Mouse (Mus musculus) spleen, adult 2 months (tissue): ENCODE measurements around the gene Cdc37l1. TPM values are rescaled to one million over a fixed set of nuclear protein-coding genes. Genes with fewer than 3 reads are reported as not detected.

Experiments used
- DNase-seq, 2 experiments: peaks; one replicate each; pipeline versions ENCODE4 v3.0.0 to v3.0.0-alpha.2; 2012 to 2021; ENCODE audit warnings: low spot score in 2 of 2, low read depth in 1 of 2
- H3K27ac ChIP-seq: fragments of 200-500 bp; 2 replicates; pipeline ENCODE4 v1.5.1; 2012; ENCODE audit warnings: low read length, inconsistent platforms; ENCODE audit not compliant: insufficient read depth
- H3K27me3 ChIP-seq: fragments of 200-500 bp; 2 replicates; pipeline ENCODE4 v1.6.1; 2012; ENCODE audit warnings: mild to moderate bottlenecking, moderate library complexity, low read length, inconsistent platforms; ENCODE audit not compliant: control insufficient read depth, insufficient read depth
- H3K36me3 ChIP-seq: fragments of 200-500 bp; 2 replicates; pipeline ENCODE4 v1.6.1; 2012; ENCODE audit warnings: mild to moderate bottlenecking, low read length, inconsistent platforms; ENCODE audit not compliant: control insufficient read depth, insufficient read depth
- H3K4me1 ChIP-seq: fragments of 200-500 bp; 2 replicates; pipeline ENCODE4 v1.6.1; 2011; ENCODE audit warnings: inconsistent platforms; ENCODE audit not compliant: control insufficient read depth, insufficient read depth, insufficient read length
- H3K4me3 ChIP-seq: fragments of 200-500 bp; 2 replicates; pipeline ENCODE4 v1.5.1; 2011; ENCODE audit warnings: mild to moderate bottlenecking, inconsistent platforms; ENCODE audit not compliant: insufficient read depth, insufficient read length; ENCODE audit errors: extremely low read depth
- CTCF ChIP-seq: fragments of 200-500 bp; IDR thresholded peaks from 2 replicates; pipeline ENCODE4 v1.5.1; 2011; ENCODE audit warnings: mild to moderate bottlenecking, inconsistent platforms; ENCODE audit not compliant: insufficient read depth, insufficient read length, insufficient replicate concordance; ENCODE audit errors: extremely low read depth
- POLR2A ChIP-seq: fragments of 200-500 bp; IDR thresholded peaks from 2 replicates; pipeline ENCODE4 v1.6.1; 2011; ENCODE audit warnings: low read depth, low read length, inconsistent platforms
- WGBS: fragments of 180-500 bp; shearing (Covaris S2); methylation state at CpG from one replicate; pipeline ENCODE4 v1.1.7; 2018; 5-methylcytosine and 5-hydroxymethylcytosine counted together
- polyA plus RNA-seq: library from polyadenylated mRNA; depleted of rRNA; stranded (reverse); fragments of >200 nt; gene quantifications from 2 replicates; pipeline ENCODE4 v1.2.3, GENCODE M21; 2012

The Cdc37l1 gene
- polyA plus RNA-seq, 1 experiment: 7.3 TPM

DNA sequence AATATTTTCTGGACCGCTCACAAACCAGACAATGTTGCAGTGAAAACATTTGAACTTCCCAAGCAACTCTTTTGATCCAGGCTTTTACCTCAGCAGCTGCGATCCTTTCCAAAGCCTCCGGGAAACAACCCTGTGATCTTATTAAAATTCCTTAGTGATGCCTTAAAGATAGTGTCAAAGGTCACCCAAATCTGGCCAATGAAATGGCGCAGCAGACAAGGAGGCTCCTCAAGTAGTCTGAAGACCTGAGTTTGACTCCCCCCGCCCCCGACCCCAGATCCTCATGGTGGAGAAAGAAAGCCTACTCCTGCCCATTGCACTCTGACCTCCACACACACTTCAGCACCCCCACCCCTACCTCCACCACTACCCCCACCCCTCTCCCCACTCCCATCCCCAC lies 70.1 kb downstream of the Cdc37l1 start:
- H3K4me1 ChIP-seq: no peaks in the 10 kb centered on the region; the same call in 1 of the 2 replicates
- H3K27me3 ChIP-seq: no peaks in the 10 kb centered on the region
- TF ChIP-seq POLR2A (no peak), CTCF (no peak)
- WGBS: 90% methylated on average over 6 of the region's 6 CpGs
- no peaks in the 10 kb centered on the region for H3K36me3 ChIP-seq
- H3K27ac ChIP-seq: no peak overlapping the region
- DNase-seq: no peak
- no peak overlapping the region for H3K4me3 ChIP-seq

- no peak for DNase-seq
Observed at GRCm38 (mm10) chr19:29063009-29063408, 72.9 kb downstream of the Cdc37l1 start.

DNA sequence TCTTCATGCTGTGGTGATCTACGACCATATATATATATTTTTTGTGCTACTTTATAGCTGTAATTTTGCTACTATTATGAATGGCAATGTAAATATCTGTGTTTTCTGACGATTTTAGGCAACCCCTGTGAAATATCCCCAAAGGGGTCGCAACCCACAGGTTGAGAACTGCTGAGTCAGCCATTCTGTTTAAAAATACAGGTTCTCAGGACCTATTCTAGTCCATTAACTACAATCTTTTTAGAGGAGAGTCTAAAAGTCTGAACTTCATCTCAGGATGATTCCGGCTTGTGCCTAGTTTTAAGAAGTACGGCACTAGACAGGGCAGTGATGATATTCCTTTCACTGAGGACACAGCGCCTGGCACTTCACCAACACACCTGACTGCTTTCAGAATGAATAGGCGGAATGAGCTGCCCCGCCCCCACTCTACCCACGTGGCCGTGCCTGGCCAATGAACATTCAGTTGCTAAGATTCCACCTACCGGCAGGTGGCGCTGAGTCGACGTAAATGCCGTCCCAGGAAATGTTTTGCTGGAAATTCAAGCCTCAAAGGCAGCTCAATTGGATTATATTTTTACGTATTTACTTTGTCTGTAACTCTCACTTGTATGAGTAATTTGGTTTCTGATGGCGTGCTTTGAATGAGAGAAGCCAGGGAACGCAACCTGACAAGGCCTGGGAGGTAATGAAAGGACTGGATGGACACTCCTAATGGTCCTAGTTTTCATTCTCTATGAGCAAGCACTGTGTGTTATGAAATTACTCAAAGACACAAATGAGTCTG lies 73.6 kb downstream of the Cdc37l1 start:
- H3K27ac ChIP-seq: no peak overlapping the region
- 8% methylated on average over 18 of the region's 18 CpGs for WGBS
- peak; percentile 80 to 87 for DNase-seq
- peaks cover 3% of the 10 kb centered on the region for H3K4me1 ChIP-seq
- TF ChIP-seq CTCF (peak; percentile 93; the same call in 1 of the 2 replicates), POLR2A (no peak)
- no peaks in the 10 kb centered on the region for H3K36me3 ChIP-seq
- H3K4me3 ChIP-seq: no peak overlapping the region
- no peaks in the 10 kb centered on the region for H3K27me3 ChIP-seq

More at GRCm38 (mm10) chr19:29063009-29063408, 72.9 kb downstream of the Cdc37l1 start:
- Histone ChIP-seq H3K36me3 (no peaks in the 10 kb centered on the region), H3K4me3 (no peak overlapping the region), H3K27ac (no peak overlapping the region), H3K4me1 (peaks cover 3% of the 10 kb centered on the region), H3K27me3 (no peaks in the 10 kb centered on the region)
- WGBS: 93% methylated on average over 5 of the region's 5 CpGs
- no peak for TF ChIP-seq POLR2A
- no peak for TF ChIP-seq CTCF

DNA sequence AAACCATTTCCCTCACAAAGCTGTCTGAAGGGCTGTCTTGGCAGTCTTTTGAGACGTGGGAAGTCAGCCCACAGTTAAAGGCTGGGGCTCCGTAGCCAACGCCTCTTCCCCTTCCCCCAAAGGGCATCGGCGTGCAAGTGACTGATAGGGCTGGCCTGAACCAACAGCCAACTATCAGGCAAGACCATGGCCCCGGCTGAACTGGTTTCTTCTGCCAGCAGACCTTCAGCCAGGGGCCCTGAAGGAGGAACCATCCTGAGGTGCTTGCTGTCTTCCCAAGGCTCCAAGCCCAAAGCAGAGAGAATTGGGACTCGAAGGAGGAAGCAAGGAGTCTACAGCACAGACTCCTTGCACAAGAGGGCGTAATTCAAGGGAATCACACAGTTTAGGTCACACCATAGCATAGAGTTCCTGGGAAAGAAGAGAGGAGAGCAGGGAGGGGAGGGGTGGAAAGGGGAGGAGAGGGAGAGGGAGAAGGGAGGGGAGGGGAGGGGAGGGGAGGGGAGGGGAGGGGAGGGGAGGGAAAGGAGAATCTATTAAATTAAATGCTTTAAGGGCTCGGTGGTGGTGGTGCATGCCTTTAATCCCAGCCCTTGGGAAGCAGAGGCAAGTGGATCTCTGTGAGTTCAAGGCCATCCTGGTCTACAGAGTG lies 74.4 kb downstream of the Cdc37l1 start:
- no peak for DNase-seq
- Histone ChIP-seq H3K36me3 (no peaks in the 10 kb centered on the region), H3K4me3 (no peak overlapping the region; the same call in 1 of the 2 replicates), H3K27ac (peak overlapping the region; percentile 63), H3K27me3 (no peaks in the 10 kb centered on the region), H3K4me1 (peaks cover 3% of the 10 kb centered on the region)
- no peak for TF ChIP-seq POLR2A
- TF ChIP-seq CTCF: no peak
- WGBS: 19% methylated on average over 9 of the region's 9 CpGs

GRCm38 (mm10) chr19:29066981-29067471 lies 76.9 kb downstream of the Cdc37l1 start:
- H3K36me3 ChIP-seq: no peaks in the 10 kb centered on the region
- DNase-seq: peak; percentile 65 to 69
- peak overlapping the region; percentile 64 for H3K27ac ChIP-seq
- peaks cover 3% of the 10 kb centered on the region for H3K4me1 ChIP-seq
- H3K27me3 ChIP-seq: no peaks in the 10 kb centered on the region
- peak; percentile 28 for TF ChIP-seq POLR2A
- no peak for TF ChIP-seq CTCF
- H3K4me3 ChIP-seq: peak overlapping the region; percentile 50
- WGBS: 16% methylated on average over 11 of the region's 11 CpGs

DNA sequence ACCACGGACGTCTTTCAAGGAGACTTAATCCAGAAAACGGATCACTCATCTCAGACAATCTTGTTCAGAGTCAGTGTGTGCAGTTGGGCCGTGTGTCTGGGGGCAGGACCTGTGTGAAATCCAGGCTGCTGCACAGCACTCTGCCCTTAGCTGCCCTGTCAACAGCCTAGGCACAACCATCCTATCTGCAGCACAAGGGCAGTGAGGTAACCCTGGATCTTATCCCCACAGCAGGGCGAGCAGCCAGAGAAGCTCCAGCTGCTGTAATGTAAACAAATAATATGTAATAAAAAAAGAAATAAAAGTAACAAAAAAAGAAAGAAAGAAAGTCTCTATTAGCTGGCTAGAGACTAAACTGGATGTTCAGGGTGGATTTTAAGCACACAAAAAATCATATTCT lies 79.0 kb downstream of the Cdc37l1 start:
- H3K27ac ChIP-seq: no peak overlapping the region
- TF ChIP-seq CTCF (no peak), POLR2A (no peak)
- H3K27me3 ChIP-seq: no peaks in the 10 kb centered on the region
- WGBS: 88% methylated on average over 5 of the region's 5 CpGs
- peaks cover 3% of the 10 kb centered on the region for H3K4me1 ChIP-seq
- no peaks in the 10 kb centered on the region for H3K36me3 ChIP-seq
- DNase-seq: no peak
- no peak overlapping the region for H3K4me3 ChIP-seq
